Mouse (Mus musculus): ENCODE results near the gene Fgf16. TPM values are rescaled to one million over a fixed set of nuclear protein-coding genes. Genes with fewer than 3 reads are reported as not detected.

Fgf16 gene
- polyA plus RNA-seq (2016; fragmentation: Nextera tagmentation; extraction: Ambion mirVana), result 0.23 and 0.37 TPM in 2 replicates

GRCm38 (mm10) chrX:105764162-105765004, at the start of gene Fgf16:
Fgf16 (plus strand) TSS chrX:105764279.
- peak within 1 kb of the TSS; percentile 36 for H3K4me3 ChIP-seq
- no peaks in the 10 kb centered on the region for H3K36me3 ChIP-seq
- H3K9me3 ChIP-seq (replicated peaks), result 0 out of 2 replicates have a peak, but pooled peaks cover 2% of the 10 kb centered on the region
- H3K27me3 ChIP-seq, result peaks cover 65% of the 10 kb centered on the region
- peak within 1 kb of the TSS; percentile 14; the same call in 1 of the 2 replicates for H3K9ac ChIP-seq
- WGBS, result 19% methylated on average over 42 of the region's 86 CpGs
- peak within 1 kb of the TSS; percentile 58 for H3K4me2 ChIP-seq (replicated peaks)
- ATAC-seq (ENCODE audit: low FRiP score), result peak; percentile 38
- H3K27ac ChIP-seq, result no peak within 1 kb of the TSS
- H3K4me1 ChIP-seq, result peaks cover 7% of the 10 kb centered on the region; the same call in 1 of the 2 replicates

GRCm38 (mm10) chrX:105714740-105715139, 49.3 kb upstream of the Fgf16 start:
- no peaks in the 10 kb centered on the region for H3K36me3 ChIP-seq
- 59% methylated on average over 4 of the region's 4 CpGs for WGBS
- no peak for ATAC-seq (ENCODE audit: low FRiP score)
- H3K9ac ChIP-seq, result no peak overlapping the region
- H3K27me3 ChIP-seq, result peaks cover 11% of the 10 kb centered on the region
- no peaks in the 10 kb centered on the region for H3K4me1 ChIP-seq
- H3K27ac ChIP-seq, result no peak overlapping the region
- no peaks in the 10 kb centered on the region for H3K9me3 ChIP-seq (replicated peaks)
- H3K4me3 ChIP-seq, result no peak overlapping the region
- H3K4me2 ChIP-seq (replicated peaks), result no peak overlapping the region

- 88% methylated on average over 7 of the region's 7 CpGs for WGBS
- no peak overlapping the region for H3K4me2 ChIP-seq (replicated peaks)
- H3K9me3 ChIP-seq (replicated peaks), result no peaks in the 10 kb centered on the region
- H3K27me3 ChIP-seq, result peaks cover 11% of the 10 kb centered on the region
- no peak overlapping the region for H3K27ac ChIP-seq
- no peak overlapping the region for H3K9ac ChIP-seq
- H3K4me3 ChIP-seq, result no peak overlapping the region
- no peak for ATAC-seq (ENCODE audit: low FRiP score)
- H3K36me3 ChIP-seq, result no peaks in the 10 kb centered on the region
- H3K4me1 ChIP-seq, result no peaks in the 10 kb centered on the region
Observed at GRCm38 (mm10) chrX:105715789-105716321, 48.2 kb upstream of the Fgf16 start.

- H3K36me3 ChIP-seq, result no peaks in the 10 kb centered on the region
- H3K9me3 ChIP-seq (replicated peaks), result no peaks in the 10 kb centered on the region
- H3K27me3 ChIP-seq, result peaks cover 11% of the 10 kb centered on the region
- WGBS, result 92% methylated on average over 5 of the region's 5 CpGs
- no peak overlapping the region for H3K9ac ChIP-seq
- no peak overlapping the region for H3K27ac ChIP-seq
- no peak for ATAC-seq (ENCODE audit: low FRiP score)
- H3K4me3 ChIP-seq, result no peak overlapping the region
- H3K4me1 ChIP-seq, result no peaks in the 10 kb centered on the region
- no peak overlapping the region for H3K4me2 ChIP-seq (replicated peaks)
Observed at GRCm38 (mm10) chrX:105718388-105718787, 45.7 kb upstream of the Fgf16 start.

DNA sequence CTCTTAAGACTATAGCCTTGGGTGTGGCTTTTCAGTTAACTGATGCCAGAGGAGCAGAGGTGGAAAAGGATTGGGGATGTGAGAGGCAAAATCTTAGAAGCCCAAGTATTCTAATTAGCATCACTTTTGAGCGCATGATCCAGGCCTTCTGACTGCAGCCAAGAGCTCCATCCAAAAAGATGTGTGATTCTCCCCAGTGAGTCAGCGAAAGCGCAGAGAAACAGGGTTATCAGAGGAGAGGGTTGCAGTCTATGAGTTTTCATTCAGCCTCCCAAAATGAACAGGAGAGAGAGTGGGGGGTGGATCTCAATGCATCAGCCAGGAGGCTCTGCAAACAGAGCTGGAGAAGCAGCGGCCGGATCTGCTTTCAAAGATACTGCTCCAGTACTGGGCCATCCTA, 45.1 kb upstream of the Fgf16 start:
- H3K27ac ChIP-seq, result no peak overlapping the region
- H3K4me1 ChIP-seq, result no peaks in the 10 kb centered on the region
- H3K9ac ChIP-seq, result no peak overlapping the region
- H3K4me2 ChIP-seq (replicated peaks), result no peak overlapping the region
- no peaks in the 10 kb centered on the region for H3K36me3 ChIP-seq
- no peak overlapping the region for H3K4me3 ChIP-seq
- H3K9me3 ChIP-seq (replicated peaks), result no peaks in the 10 kb centered on the region
- peaks cover 8% of the 10 kb centered on the region for H3K27me3 ChIP-seq
- no peak for ATAC-seq (ENCODE audit: low FRiP score)
- WGBS, result 88% methylated on average over 5 of the region's 5 CpGs

DNA sequence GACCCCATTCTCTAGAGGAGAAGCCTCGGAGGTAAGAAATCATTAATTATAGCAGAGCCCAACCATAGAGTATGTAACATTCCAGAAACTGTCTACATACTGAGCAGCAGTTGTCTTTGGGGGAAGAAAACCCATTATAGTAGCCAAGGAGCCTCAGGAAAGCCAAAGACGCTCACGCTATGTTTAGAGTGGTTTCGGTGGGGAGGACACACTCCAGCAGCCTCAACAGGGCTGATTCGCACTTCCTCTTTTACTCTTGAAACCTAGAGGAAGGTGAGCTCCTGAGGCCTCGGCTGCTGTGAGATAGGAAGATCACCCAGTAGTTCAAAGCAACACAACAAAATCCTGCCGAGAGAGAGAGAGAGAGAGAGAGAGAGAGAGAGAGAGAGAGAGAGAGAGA, 39.9 kb upstream of the Fgf16 start:
- Histone ChIP-seq H3K27ac (no peak overlapping the region), H3K9ac (no peak overlapping the region), H3K4me1 (no peaks in the 10 kb centered on the region), H3K27me3 (no peaks in the 10 kb centered on the region; the same call in 1 of the 2 replicates), H3K36me3 (no peaks in the 10 kb centered on the region), H3K9me3 (replicated peaks) (no peaks in the 10 kb centered on the region), H3K4me2 (replicated peaks) (no peak overlapping the region), H3K4me3 (no peak overlapping the region)
- WGBS, result 85% methylated on average over 7 of the region's 7 CpGs
- ATAC-seq (ENCODE audit: low FRiP score), result no peak

- peak; percentile 20; the same call in 1 of the 2 replicates for ATAC-seq (ENCODE audit: low FRiP score)
- WGBS, result 13% methylated on average over 23 of the region's 23 CpGs
- H3K4me1 ChIP-seq, result peaks cover 7% of the 10 kb centered on the region; the same call in 1 of the 2 replicates
Observed at GRCm38 (mm10) chrX:105762847-105763527, 1.1 kb upstream of the Fgf16 start.

GRCm38 (mm10) chrX:105763612-105764011, 467 bp upstream of the Fgf16 start:
- WGBS, result 19% methylated on average over 20 of the region's 20 CpGs
- peaks cover 65% of the 10 kb centered on the region for H3K27me3 ChIP-seq

More at GRCm38 (mm10) chrX:105762847-105763527, 1.1 kb upstream of the Fgf16 start:
- H3K9me3 ChIP-seq (replicated peaks), result 0 out of 2 replicates have a peak, but pooled peaks cover 2% of the 10 kb centered on the region
- peak overlapping the region; percentile 58 for H3K4me2 ChIP-seq (replicated peaks)
- H3K9ac ChIP-seq, result no peak overlapping the region
- peaks cover 61% of the 10 kb centered on the region for H3K27me3 ChIP-seq
- no peaks in the 10 kb centered on the region for H3K36me3 ChIP-seq
- no peak overlapping the region for H3K27ac ChIP-seq
- peak overlapping the region; percentile 36 for H3K4me3 ChIP-seq

GRCm38 (mm10) chrX:105765005-105765706, 1.1 kb downstream of the Fgf16 start:
- 19% methylated on average over 29 of the region's 36 CpGs for WGBS
- Histone ChIP-seq H3K4me2 (replicated peaks) (peak overlapping the region; percentile 58), H3K4me1 (peaks cover 7% of the 10 kb centered on the region; the same call in 1 of the 2 replicates), H3K4me3 (peak overlapping the region; percentile 36), H3K27ac (no peak overlapping the region), H3K9me3 (replicated peaks) (0 out of 2 replicates have a peak, but pooled peaks cover 2% of the 10 kb centered on the region), H3K9ac (peak overlapping the region; percentile 14; the same call in 1 of the 2 replicates), H3K36me3 (no peaks in the 10 kb centered on the region), H3K27me3 (peaks cover 65% of the 10 kb centered on the region)
- peak; percentile 26; the same call in 1 of the 2 replicates for ATAC-seq (ENCODE audit: low FRiP score)

More at GRCm38 (mm10) chrX:105763612-105764011, 467 bp upstream of the Fgf16 start:
- Histone ChIP-seq H3K36me3 (no peaks in the 10 kb centered on the region), H3K9ac (no peak overlapping the region), H3K4me3 (peak overlapping the region; percentile 36), H3K27ac (no peak overlapping the region), H3K4me2 (replicated peaks) (peak overlapping the region; percentile 58), H3K4me1 (peaks cover 7% of the 10 kb centered on the region; the same call in 1 of the 2 replicates), H3K9me3 (replicated peaks) (0 out of 2 replicates have a peak, but pooled peaks cover 2% of the 10 kb centered on the region)
- ATAC-seq (ENCODE audit: low FRiP score), result peak; percentile 26; the same call in 1 of the 2 replicates

DNA sequence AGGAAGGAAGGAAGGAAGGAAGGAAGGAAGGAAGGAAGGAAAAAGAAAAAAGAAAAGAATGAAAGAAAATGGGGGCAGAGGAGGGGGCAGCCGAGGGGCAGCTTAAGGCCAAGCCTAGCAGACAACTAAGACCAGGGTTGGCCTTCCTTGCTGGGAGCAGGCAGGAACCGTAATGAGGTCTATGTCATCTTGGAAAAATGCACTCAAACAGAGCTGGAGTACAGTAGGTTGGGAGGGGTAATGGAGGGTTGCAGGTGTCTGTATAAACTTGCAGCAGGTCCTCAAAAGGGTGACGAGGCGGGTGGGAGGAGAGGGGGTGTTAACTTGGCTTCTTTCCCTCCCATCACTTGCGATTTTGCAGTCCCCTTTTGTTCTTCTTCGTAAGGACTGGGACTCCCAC, 1.9 kb downstream of the Fgf16 start:
- H3K27me3 ChIP-seq, result peaks cover 65% of the 10 kb centered on the region
- no peak overlapping the region for H3K4me3 ChIP-seq
- H3K9ac ChIP-seq, result no peak overlapping the region
- WGBS, result 40% methylated on average over 6 of the region's 6 CpGs
- H3K4me2 ChIP-seq (replicated peaks), result no peak overlapping the region
- H3K36me3 ChIP-seq, result no peaks in the 10 kb centered on the region
- H3K4me1 ChIP-seq, result peaks cover 7% of the 10 kb centered on the region; the same call in 1 of the 2 replicates
- no peak for ATAC-seq (ENCODE audit: low FRiP score)
- H3K9me3 ChIP-seq (replicated peaks), result 0 out of 2 replicates have a peak, but pooled peaks cover 2% of the 10 kb centered on the region
- H3K27ac ChIP-seq, result no peak overlapping the region

DNA sequence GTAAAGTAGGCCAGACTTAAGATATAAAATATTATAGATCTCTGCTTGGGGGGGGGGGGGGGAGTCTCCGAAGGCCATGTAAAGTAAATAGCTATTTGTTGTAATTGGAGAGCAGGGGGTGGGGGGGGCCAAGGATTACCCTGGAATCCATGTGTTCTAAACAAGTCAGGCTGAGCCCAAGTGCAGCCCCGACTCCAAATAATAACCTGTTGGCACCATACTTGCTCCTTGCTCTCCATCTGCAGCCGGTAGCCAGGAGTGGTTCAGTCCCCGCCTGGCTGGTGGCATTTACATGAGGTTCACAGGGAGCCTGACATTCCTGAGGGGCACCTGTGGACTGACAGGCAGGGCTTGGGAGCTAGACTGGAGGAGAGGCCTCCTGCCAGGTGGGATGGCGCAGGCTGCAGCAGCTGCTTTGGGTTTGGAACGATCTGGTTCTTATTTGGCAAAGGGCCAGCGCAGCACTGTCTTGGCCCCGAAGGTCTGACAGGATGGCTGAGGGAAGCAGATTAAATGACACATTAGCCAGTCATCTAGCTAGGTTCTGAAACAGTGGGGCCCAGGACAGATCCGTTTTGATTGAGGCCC, 3.2 kb downstream of the Fgf16 start:
- H3K9ac ChIP-seq, result no peak overlapping the region
- WGBS, result 46% methylated on average over 9 of the region's 9 CpGs
- peaks cover 60% of the 10 kb centered on the region for H3K27me3 ChIP-seq
- no peaks in the 10 kb centered on the region for H3K36me3 ChIP-seq
- H3K4me2 ChIP-seq (replicated peaks), result no peak overlapping the region
- H3K9me3 ChIP-seq (replicated peaks), result 0 out of 2 replicates have a peak, but pooled peaks cover 2% of the 10 kb centered on the region
- no peak overlapping the region for H3K27ac ChIP-seq
- H3K4me3 ChIP-seq, result no peak overlapping the region
- no peak for ATAC-seq (ENCODE audit: low FRiP score)
- H3K4me1 ChIP-seq, result peaks cover 7% of the 10 kb centered on the region; the same call in 1 of the 2 replicates
